Mouse (Mus musculus) kidney, adult 8-10 months (tissue): Measurements from ENCODE around the gene Arrdc5.
A peak's percentile ranks its signal among the peaks of the same experiment; 100 is the strongest.

Source experiments
- DNase-seq, 2 experiments: peaks; one replicate each; pipeline ENCODE4 v3.0.0; 2022

The Arrdc5 gene

DNA sequence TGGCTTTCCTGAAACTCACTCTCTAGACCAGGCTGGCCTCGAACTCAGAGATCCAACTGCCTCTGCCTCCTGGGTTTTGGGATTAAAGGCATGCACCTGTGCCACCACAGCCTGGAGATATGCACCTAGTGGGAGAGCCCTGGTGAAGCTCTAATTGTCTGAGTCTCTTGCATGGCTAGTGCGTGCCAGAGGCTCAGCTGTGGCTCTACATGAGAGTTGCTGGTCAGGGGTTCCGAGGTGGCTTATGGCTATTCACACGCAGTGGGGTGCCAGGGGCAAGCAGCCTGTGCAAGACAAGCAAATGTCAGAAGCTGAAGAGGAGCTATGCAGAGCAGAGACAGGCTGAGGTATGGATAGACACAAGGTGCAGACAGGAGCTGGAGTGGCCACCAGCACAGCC is 45.4 kb downstream of the Arrdc5 start:
- DNase-seq, result peak in 1 of 2 experiments; percentile 5

DNA sequence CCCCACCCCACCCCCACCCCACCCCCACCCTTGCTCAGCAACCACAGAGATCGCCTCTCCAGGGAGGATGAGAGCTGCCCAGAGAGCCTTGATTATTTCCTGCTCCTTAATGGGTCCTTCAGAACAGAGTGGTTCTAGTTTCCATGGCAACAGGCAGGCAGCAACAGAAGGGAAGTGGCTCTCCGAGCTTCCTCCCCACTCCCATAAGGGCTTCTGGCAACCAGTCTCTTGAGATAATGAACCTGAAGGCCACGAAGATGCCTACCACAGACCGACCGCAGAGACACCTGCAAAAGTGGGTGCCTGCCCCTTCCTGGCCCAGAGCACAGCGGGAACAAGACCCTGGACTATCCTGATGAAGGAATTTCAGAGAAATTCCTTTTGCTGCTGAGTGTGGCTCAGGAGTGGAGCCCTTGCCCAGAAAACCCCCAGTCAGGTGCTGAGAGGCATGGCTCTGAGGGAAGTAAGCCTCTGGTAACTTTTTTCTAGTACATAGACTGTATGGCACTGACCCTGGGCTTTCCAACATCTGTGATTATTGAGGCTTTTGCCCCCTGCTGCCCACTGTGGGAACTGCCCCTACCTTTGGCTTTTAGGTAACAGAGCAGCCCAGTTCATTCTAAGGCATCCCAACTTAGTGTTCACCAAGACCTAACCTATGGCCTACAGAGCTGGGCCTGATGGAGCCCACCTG is 48.8 kb downstream of the Arrdc5 start:
- DNase-seq, result peak; percentile 59 to 89

DNA sequence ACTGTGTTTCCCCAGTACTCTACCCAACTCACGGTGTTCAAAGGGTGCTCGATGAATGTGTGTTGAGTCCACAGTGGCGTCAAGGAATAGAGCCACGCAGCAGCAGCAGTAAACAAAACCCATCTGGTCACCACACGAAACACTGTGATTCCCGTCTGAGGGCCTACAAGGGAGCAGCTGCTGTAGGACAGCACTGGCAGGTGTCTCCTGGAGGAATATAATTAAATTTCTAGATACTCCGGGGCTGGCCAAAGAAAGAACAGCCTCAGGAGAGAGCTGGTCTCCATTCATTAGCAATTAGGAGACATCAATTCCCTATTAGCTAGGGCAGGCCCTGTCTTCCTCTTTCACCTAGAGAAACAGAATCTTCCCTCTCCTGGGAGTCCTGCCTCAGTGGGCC is 54.5 kb downstream of the Arrdc5 start:
- no peak for DNase-seq
